Mouse (Mus musculus) right cerebral cortex, postnatal 25 days (tissue): ENCODE results near the gene Nhp2.

Source experiments
- DNase-seq: peaks from one replicate; pipeline ENCODE4 v3.0.0; 2022

Nhp2 gene

GRCm38 (mm10) chr11:51619409-51620060 lies at the start of gene Nhp2:
Gene Nhp2, plus strand, starts transcription at chr11:51619735.
- DNase-seq: peak; percentile 84

GRCm38 (mm10) chr11:51576454-51576853 lies 43.1 kb upstream of the Nhp2 start:
- DNase-seq: no peak

- no peak for DNase-seq
Measured at GRCm38 (mm10) chr11:51577587-51577986, 41.9 kb upstream of the Nhp2 start.

GRCm38 (mm10) chr11:51579024-51579423 lies 40.5 kb upstream of the Nhp2 start:
- DNase-seq: no peak

GRCm38 (mm10) chr11:51582713-51583112 lies 36.8 kb upstream of the Nhp2 start:
- no peak for DNase-seq

- DNase-seq: no peak
Measured at GRCm38 (mm10) chr11:51584057-51584430, 35.5 kb upstream of the Nhp2 start.

- DNase-seq: peak; percentile 94
Measured at GRCm38 (mm10) chr11:51584431-51585248, 34.9 kb upstream of the Nhp2 start, which contains the start of gene Phykpl. Gene Phykpl, plus strand, starts transcription at chr11:51584757.

GRCm38 (mm10) chr11:51585608-51586252 lies 33.8 kb upstream of the Nhp2 start:
- no peak for DNase-seq

GRCm38 (mm10) chr11:51586411-51586810 lies 33.1 kb upstream of the Nhp2 start:
- no peak for DNase-seq

- DNase-seq: no peak
Measured at GRCm38 (mm10) chr11:51587059-51587458, 32.5 kb upstream of the Nhp2 start.

GRCm38 (mm10) chr11:51588833-51589232 lies 30.7 kb upstream of the Nhp2 start:
- DNase-seq: no peak

- DNase-seq: no peak
Measured at GRCm38 (mm10) chr11:51590002-51590401, 29.5 kb upstream of the Nhp2 start.

GRCm38 (mm10) chr11:51591168-51591567 lies 28.4 kb upstream of the Nhp2 start:
- no peak for DNase-seq

- DNase-seq: no peak
Measured at GRCm38 (mm10) chr11:51591915-51592314, 27.6 kb upstream of the Nhp2 start.

- DNase-seq: no peak
Measured at GRCm38 (mm10) chr11:51593368-51593767, 26.2 kb upstream of the Nhp2 start.

GRCm38 (mm10) chr11:51593849-51594248 lies 25.7 kb upstream of the Nhp2 start:
- DNase-seq: no peak

- no peak for DNase-seq
Measured at GRCm38 (mm10) chr11:51594715-51595350, 24.7 kb upstream of the Nhp2 start.

- DNase-seq: no peak
Measured at GRCm38 (mm10) chr11:51595459-51596083, 24.0 kb upstream of the Nhp2 start.

- DNase-seq: no peak
Measured at GRCm38 (mm10) chr11:51597553-51597952, 22.0 kb upstream of the Nhp2 start.

GRCm38 (mm10) chr11:51602253-51602652 lies 17.3 kb upstream of the Nhp2 start:
- DNase-seq: no peak

- peak; percentile 83 for DNase-seq
Measured at GRCm38 (mm10) chr11:51605602-51606446, 13.7 kb upstream of the Nhp2 start.
